ENCODE assay signal across 18 mouse cellular contexts in the genomic region with DNA sequence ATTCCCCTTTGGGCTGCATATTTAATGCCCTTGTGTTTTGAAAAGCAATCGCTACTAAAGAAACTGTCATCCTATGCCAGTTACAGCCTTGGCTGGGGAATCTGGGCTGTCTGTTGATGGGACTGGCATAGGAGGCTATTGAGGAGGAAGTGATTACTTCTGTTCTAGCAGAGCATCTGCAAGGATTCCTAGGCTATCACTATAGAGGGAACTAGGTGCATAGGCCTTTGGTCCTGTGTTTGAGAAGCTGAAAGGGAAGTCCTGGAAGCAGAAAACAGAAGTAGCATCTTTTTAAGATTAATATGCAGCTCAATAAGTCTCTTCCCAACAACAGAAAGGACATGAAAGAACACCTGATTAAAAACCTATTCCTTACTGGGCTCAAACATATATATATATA. TPM values are rescaled to one million over a fixed set of nuclear protein-coding genes. Genes with fewer than 3 reads are reported as not detected.
ATAC-seq lines count a peak whose summit lies in the region.
"Had no signal": no experiment of that assay in that cellular context is flagged by ENCODE, and none has a peak within 500 bp of the region (broad histone marks: within the 10 kb centered on the region; RNA-seq: fewer than 3 reads in every experiment).

No protein-coding gene starts in this region.

- peak; percentile 74 for ATAC-seq in common myeloid progenitor, adult 5-6 weeks (replicated peaks; ENCODE audit: low read depth, poor library complexity, severe bottlenecking)
- peak; percentile 76 for ATAC-seq in granulocyte monocyte progenitor cell, adult 5-6 weeks (replicated peaks; ENCODE audit: poor library complexity, severe bottlenecking)
- peak; percentile 86 for ATAC-seq in megakaryocyte, adult 5-6 weeks (ENCODE audit: poor library complexity, severe bottlenecking)
- ATAC-seq in megakaryocyte progenitor cell, adult 5-6 weeks (replicated peaks; ENCODE audit: poor library complexity), result peak; percentile 55; the same call in 1 of the 2 replicates
- peak; percentile 73 for ATAC-seq in monocyte, adult 5-6 weeks (replicated peaks; ENCODE audit: insufficient number of reproducible peaks, low FRiP score, low TSS enrichment, poor library complexity, severe bottlenecking)
- ATAC-seq in neutrophil, adult 5-6 weeks (ENCODE audit: extremely low read depth, insufficient number of reproducible peaks, low FRiP score, poor library complexity, severe bottlenecking), result 0 out of 2 replicates have a peak, but pooled peaks have one; percentile 33

RNA-seq across cellular contexts. Expression of a gene that starts 16.0 kb away (rescaled TPM):
- 0.18 TPM in 1 of 2 replicates, not detected in the other for total RNA-seq in common myeloid progenitor, adult 5-6 weeks (2017)
- total RNA-seq in granulocyte monocyte progenitor cell, adult 5-6 weeks (2014; fragmentation: Nextera tagmentation), result not detected in 2 replicates
- 3.2 and 4.2 TPM in 2 replicates for total RNA-seq in granulocyte monocyte progenitor cell, adult 5-6 weeks (2017)
- total RNA-seq in megakaryocyte, adult 5-6 weeks (2015), result 214 and 289 TPM in 2 replicates
- total RNA-seq in megakaryocyte, adult 5-6 weeks (2017), result 277 and 344 TPM in 2 replicates
- total RNA-seq in megakaryocyte progenitor cell, adult 5-6 weeks (2015), result 13.2 and 15.2 TPM in 2 replicates
- total RNA-seq in megakaryocyte progenitor cell, adult 5-6 weeks (2017), result 10.0 and 21.5 TPM in 2 replicates
- 4.8 to 10.8 TPM in 2 of 3 replicates, not detected in the other for total RNA-seq in monocyte, adult 5-6 weeks (2017)
- total RNA-seq in neutrophil, adult 5-6 weeks (2017), result 1.6 and 4.5 TPM in 2 replicates
- total RNA-seq: adrenal gland, adult 18-20 months; adrenal gland, adult 8-10 months; adrenal gland, postnatal 25 days; adrenal gland, postnatal 36 days; CH12.LX; ES-E14; MEL had no signal

RNA-seq across cellular contexts. Expression of a gene that starts 32.1 kb away (rescaled TPM):
- total RNA-seq in common myeloid progenitor, adult 5-6 weeks (2017), result not detected in 2 replicates
- total RNA-seq in granulocyte monocyte progenitor cell, adult 5-6 weeks (2014; fragmentation: Nextera tagmentation), result not detected in 2 replicates
- not detected in 2 replicates for total RNA-seq in granulocyte monocyte progenitor cell, adult 5-6 weeks (2017)
- total RNA-seq in megakaryocyte, adult 5-6 weeks (2015), result 1.1 TPM in 1 of 2 replicates, not detected in the other
- not detected in 2 replicates for total RNA-seq in megakaryocyte, adult 5-6 weeks (2017)
- not detected in 2 replicates for total RNA-seq in megakaryocyte progenitor cell, adult 5-6 weeks (2015)
- not detected in 2 replicates for total RNA-seq in megakaryocyte progenitor cell, adult 5-6 weeks (2017)
- not detected in 3 replicates for total RNA-seq in monocyte, adult 5-6 weeks (2017)
- total RNA-seq in neutrophil, adult 5-6 weeks (2017), result not detected in 2 replicates
- total RNA-seq: adrenal gland, adult 18-20 months; adrenal gland, adult 2 months; adrenal gland, adult 8-10 months; adrenal gland, postnatal 10 days; adrenal gland, postnatal 14 days; adrenal gland, postnatal 25 days; adrenal gland, postnatal 36 days; adrenal gland, postnatal 4 days; CH12.LX; ES-E14; G1E; MEL had no signal

RNA-seq across cellular contexts. Expression of a gene that starts 33.9 kb away (rescaled TPM):
- total RNA-seq in common myeloid progenitor, adult 5-6 weeks (2017), result 8.5 and 9.1 TPM in 2 replicates
- 8.1 and 11.5 TPM in 2 replicates for total RNA-seq in granulocyte monocyte progenitor cell, adult 5-6 weeks (2014; fragmentation: Nextera tagmentation)
- 3.2 and 5.9 TPM in 2 replicates for total RNA-seq in granulocyte monocyte progenitor cell, adult 5-6 weeks (2017)
- 28.5 and 30.3 TPM in 2 replicates for total RNA-seq in megakaryocyte, adult 5-6 weeks (2015)
- 24.9 and 28.7 TPM in 2 replicates for total RNA-seq in megakaryocyte, adult 5-6 weeks (2017)
- 6.4 and 7.1 TPM in 2 replicates for total RNA-seq in megakaryocyte progenitor cell, adult 5-6 weeks (2015)
- 4.0 and 5.6 TPM in 2 replicates for total RNA-seq in megakaryocyte progenitor cell, adult 5-6 weeks (2017)
- 0.48 to 0.75 TPM in 2 of 3 replicates, not detected in the other for total RNA-seq in monocyte, adult 5-6 weeks (2017)
- not detected in 2 replicates for total RNA-seq in neutrophil, adult 5-6 weeks (2017)

Comparison
In these comparisons a context has a peak if more than half of its experiments do, and no peak if none do; other contexts are left out.
1. Peak in every context shown above with its lines: ATAC-seq.
2. ATAC-seq: peak in every context shown above with its lines; median percentile 86 in megakaryocyte, adult 5-6 weeks; 76 in granulocyte monocyte progenitor cell, adult 5-6 weeks; 74 in common myeloid progenitor, adult 5-6 weeks; 73 in monocyte, adult 5-6 weeks; 55 in megakaryocyte progenitor cell, adult 5-6 weeks; 33 in neutrophil, adult 5-6 weeks.
3. RNA of a gene that starts 16.0 kb away (total RNA-seq): 214 to 344 TPM in megakaryocyte, adult 5-6 weeks; 10.0 to 21.5 TPM in megakaryocyte progenitor cell, adult 5-6 weeks, 4.8 to 10.8 TPM in monocyte, adult 5-6 weeks, 3.2 to 4.2 TPM in granulocyte monocyte progenitor cell, adult 5-6 weeks, 1.6 to 4.5 TPM in neutrophil, adult 5-6 weeks and 0.18 TPM in common myeloid progenitor, adult 5-6 weeks; every median in the first group is over 4 times any median in the second.